Mouse (Mus musculus): ENCODE measurements around the gene Slc44a1. TPM values are rescaled to one million over a fixed set of nuclear protein-coding genes. Genes with fewer than 3 reads are reported as not detected.
A peak's percentile ranks its signal among the peaks of the same experiment; 100 is the strongest.

Slc44a1 gene
- polyA plus RNA-seq, 1 experiment, result 10.2 TPM

DNA sequence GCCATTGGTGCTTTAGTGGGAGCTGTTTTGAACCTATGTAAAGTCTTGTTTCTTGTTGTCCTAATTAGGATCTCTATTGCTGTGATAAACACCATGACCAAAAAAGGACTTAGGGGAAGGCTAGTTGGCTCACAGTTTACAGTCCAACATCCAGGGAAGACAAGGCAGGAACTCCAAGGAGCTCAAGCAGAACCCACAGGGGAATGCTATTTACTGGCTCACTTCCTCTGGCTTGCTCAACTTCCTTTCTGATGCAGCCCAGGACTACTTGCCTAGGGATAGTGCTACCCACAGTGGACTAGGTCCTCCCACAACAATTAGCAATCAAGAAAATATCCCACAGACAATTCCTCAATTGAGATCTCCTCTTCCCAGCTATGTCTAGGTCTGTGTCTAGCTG is 147.5 kb downstream of the Slc44a1 start:
- H3K27ac ChIP-seq (ENCODE audit: control insufficient read depth, insufficient read depth, low read depth, low read length, poor library complexity), result no peak overlapping the region
- TF ChIP-seq POLR2A (IDR thresholded peaks at IDR 0.05; ENCODE audit: borderline replicate concordance, control insufficient read depth, low read depth, low read length) (no peak), CTCF (IDR thresholded peaks at IDR 0.05; ENCODE audit: control insufficient read depth, insufficient read depth, low read length) (no peak)
- no peak overlapping the region for H3K4me3 ChIP-seq (replicated peaks; ENCODE audit: control insufficient read depth, low read depth, low read length)
- H3K4me1 ChIP-seq (ENCODE audit: control insufficient read depth, insufficient read depth, low read length), result no peaks in the 10 kb centered on the region

DNA sequence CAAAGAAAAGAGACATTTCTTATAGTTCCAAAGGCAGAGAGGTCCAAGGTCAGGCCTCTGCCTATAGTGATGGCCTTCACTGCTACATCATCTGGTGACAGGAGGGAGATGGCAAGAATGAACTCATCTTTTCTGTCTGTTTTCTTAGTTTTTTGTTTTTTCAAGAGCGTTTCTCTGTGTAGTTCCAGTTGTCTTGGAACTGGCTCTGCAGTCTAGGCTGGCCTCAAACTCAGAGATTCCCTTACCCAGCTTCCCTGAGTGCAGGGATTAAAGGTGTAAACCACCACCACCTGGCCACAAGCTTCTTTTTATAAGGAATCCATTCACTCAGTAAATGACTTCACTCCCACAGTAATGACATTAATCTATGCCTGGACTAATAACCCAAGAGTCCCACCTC is 148.7 kb downstream of the Slc44a1 start:
- Histone ChIP-seq H3K4me1 (ENCODE audit: control insufficient read depth, insufficient read depth, low read length) (peaks cover 1% of the 10 kb centered on the region), H3K27ac (ENCODE audit: control insufficient read depth, insufficient read depth, low read depth, low read length, poor library complexity) (no peak overlapping the region), H3K4me3 (replicated peaks; ENCODE audit: control insufficient read depth, low read depth, low read length) (no peak overlapping the region)
- no peak for TF ChIP-seq CTCF (IDR thresholded peaks at IDR 0.05; ENCODE audit: control insufficient read depth, insufficient read depth, low read length)
- TF ChIP-seq POLR2A (IDR thresholded peaks at IDR 0.05; ENCODE audit: borderline replicate concordance, control insufficient read depth, low read depth, low read length), result no peak
- 78% methylated on average over 1 of the region's 1 CpGs for WGBS

DNA sequence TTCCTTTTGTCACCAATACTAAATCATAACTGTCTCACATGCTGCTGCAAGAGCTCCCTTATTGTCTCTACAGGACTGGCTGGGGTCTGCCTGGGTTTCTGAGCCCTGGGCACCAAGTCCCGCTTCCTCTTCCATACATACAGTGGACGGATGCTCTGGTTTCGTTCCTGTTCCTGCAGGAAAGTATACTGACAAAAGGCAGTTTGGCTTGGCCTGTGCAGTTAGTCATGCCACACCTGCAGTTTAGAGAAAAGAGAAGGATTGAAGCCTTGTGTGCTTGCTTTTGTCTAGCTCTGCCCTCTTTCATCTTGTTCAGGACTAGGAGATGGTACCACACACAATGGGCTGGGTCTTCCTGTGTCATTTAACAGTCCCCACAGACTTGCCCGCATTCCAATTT is 149.3 kb downstream of the Slc44a1 start:
- Histone ChIP-seq H3K4me1 (ENCODE audit: control insufficient read depth, insufficient read depth, low read length) (peaks cover 1% of the 10 kb centered on the region), H3K4me3 (replicated peaks; ENCODE audit: control insufficient read depth, low read depth, low read length) (no peak overlapping the region), H3K27ac (ENCODE audit: control insufficient read depth, insufficient read depth, low read depth, low read length, poor library complexity) (no peak overlapping the region)
- 70% methylated on average over 4 of the region's 4 CpGs for WGBS
- TF ChIP-seq CTCF (IDR thresholded peaks at IDR 0.05; ENCODE audit: control insufficient read depth, insufficient read depth, low read length) (no peak), POLR2A (IDR thresholded peaks at IDR 0.05; ENCODE audit: borderline replicate concordance, control insufficient read depth, low read depth, low read length) (no peak)

DNA sequence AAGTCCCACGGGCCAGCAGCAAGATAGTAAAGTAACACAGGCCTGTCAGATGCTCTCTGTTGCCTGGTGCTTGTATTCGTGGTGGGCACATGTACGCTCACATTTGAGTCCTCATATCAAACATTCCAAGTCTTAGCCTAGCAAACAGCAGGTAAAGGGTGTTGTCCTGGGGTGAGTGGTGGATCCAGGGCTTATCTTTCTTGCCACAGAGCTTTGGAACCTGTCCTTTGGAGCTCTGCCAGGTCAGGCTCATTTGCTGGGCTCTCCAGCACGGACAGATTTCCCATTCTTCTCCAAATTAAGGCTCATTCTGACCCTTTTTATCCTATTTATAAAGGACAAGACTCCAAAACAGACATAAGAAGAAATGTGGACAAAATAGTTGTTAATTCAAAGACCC is 149.9 kb downstream of the Slc44a1 start:
- Histone ChIP-seq H3K27ac (ENCODE audit: control insufficient read depth, insufficient read depth, low read depth, low read length, poor library complexity) (no peak overlapping the region), H3K4me3 (replicated peaks; ENCODE audit: control insufficient read depth, low read depth, low read length) (no peak overlapping the region), H3K4me1 (ENCODE audit: control insufficient read depth, insufficient read depth, low read length) (peaks cover 1% of the 10 kb centered on the region)
- 72% methylated on average over 4 of the region's 4 CpGs for WGBS
- TF ChIP-seq POLR2A (IDR thresholded peaks at IDR 0.05; ENCODE audit: borderline replicate concordance, control insufficient read depth, low read depth, low read length) (no peak), CTCF (IDR thresholded peaks at IDR 0.05; ENCODE audit: control insufficient read depth, insufficient read depth, low read length) (no peak)

DNA sequence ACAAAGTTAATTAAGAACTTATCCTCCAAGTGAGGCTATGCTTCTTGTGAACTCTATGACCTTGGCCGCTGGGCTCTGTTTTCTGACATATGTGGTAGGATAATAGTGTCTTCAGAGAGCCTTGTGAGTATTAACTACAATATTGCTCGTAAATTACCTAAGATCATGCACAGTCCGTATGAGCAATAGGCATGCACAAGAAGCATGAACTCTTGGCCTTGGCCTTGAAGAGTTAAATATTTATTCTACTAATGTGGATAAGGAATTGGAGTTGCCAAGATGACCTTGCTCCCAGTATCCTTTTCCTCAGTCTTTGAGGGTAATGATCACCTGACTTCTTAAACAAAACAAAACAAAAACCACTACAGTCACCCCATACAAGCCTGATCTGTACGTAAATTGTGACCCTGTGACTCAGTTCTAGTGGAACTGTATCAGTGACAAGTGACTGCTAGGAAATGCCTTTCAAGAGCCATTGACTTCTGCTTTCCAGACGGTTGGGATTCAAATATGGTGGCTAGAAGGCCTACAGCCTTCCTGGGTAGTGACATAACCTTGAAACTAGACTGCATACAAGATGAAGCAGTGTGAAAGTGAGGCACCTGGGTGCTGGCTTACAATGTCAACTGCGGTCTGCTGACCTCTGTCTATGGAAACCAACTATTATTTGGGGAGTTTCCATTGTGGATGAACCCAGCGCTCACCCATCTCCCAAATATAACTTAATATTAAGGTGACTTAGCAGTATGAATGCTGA is 150.7 kb downstream of the Slc44a1 start:
- H3K4me1 ChIP-seq (ENCODE audit: control insufficient read depth, insufficient read depth, low read length), result peaks cover 1% of the 10 kb centered on the region
- no peak overlapping the region for H3K27ac ChIP-seq (ENCODE audit: control insufficient read depth, insufficient read depth, low read depth, low read length, poor library complexity)
- 76% methylated on average over 7 of the region's 7 CpGs for WGBS
- TF ChIP-seq POLR2A (IDR thresholded peaks at IDR 0.05; ENCODE audit: borderline replicate concordance, control insufficient read depth, low read depth, low read length), result no peak
- no peak for TF ChIP-seq CTCF (IDR thresholded peaks at IDR 0.05; ENCODE audit: control insufficient read depth, insufficient read depth, low read length)
- H3K4me3 ChIP-seq (replicated peaks; ENCODE audit: control insufficient read depth, low read depth, low read length), result no peak overlapping the region

DNA sequence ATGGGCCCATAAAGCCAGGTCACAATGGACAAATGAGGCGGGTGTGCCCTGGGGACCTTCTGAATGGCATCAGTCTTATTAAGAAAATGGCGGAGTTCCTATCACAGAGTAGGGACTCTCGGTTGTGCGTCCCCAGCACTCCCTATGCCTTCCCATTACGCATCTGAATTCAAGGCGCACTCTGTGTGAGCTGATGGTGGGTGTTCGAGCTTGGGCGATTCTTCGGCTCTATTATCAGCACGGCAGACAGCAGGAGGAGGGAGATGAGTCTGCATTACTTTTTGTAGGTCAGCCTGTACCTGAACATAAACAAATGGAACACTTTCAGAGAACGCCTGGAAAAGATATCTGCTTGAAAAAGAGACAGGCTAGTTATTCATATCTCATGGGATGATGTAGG is 151.3 kb downstream of the Slc44a1 start:
- no peak overlapping the region for H3K4me3 ChIP-seq (replicated peaks; ENCODE audit: control insufficient read depth, low read depth, low read length)
- peaks cover 1% of the 10 kb centered on the region for H3K4me1 ChIP-seq (ENCODE audit: control insufficient read depth, insufficient read depth, low read length)
- TF ChIP-seq POLR2A (IDR thresholded peaks at IDR 0.05; ENCODE audit: borderline replicate concordance, control insufficient read depth, low read depth, low read length) (no peak), CTCF (IDR thresholded peaks at IDR 0.05; ENCODE audit: control insufficient read depth, insufficient read depth, low read length) (no peak)
- 92% methylated on average over 11 of the region's 11 CpGs for WGBS
- H3K27ac ChIP-seq (ENCODE audit: control insufficient read depth, insufficient read depth, low read depth, low read length, poor library complexity), result no peak overlapping the region

DNA sequence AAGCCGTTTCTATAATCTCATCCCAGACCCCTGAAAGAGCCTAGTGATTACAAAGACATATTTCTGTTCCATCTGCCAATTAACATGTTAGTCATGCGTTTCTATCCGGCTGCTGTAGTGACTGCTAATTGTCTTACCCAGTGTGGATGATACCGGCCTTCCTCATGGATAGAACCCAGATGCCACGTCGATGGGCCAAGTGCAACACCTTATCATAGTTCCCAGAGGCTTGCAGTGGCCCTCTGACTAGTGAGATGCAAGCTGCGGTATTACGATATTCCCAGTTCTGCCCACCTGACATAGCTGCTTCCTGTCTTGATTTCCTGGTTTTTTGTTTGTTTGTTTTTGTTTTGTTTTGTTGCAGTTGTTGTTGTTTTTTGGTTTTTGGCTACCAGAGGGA is 151.7 kb downstream of the Slc44a1 start:
- peaks cover 1% of the 10 kb centered on the region for H3K4me1 ChIP-seq (ENCODE audit: control insufficient read depth, insufficient read depth, low read length)
- TF ChIP-seq CTCF (IDR thresholded peaks at IDR 0.05; ENCODE audit: control insufficient read depth, insufficient read depth, low read length) (no peak), POLR2A (IDR thresholded peaks at IDR 0.05; ENCODE audit: borderline replicate concordance, control insufficient read depth, low read depth, low read length) (no peak)
- WGBS, result 84% methylated on average over 8 of the region's 8 CpGs
- H3K27ac ChIP-seq (ENCODE audit: control insufficient read depth, insufficient read depth, low read depth, low read length, poor library complexity), result no peak overlapping the region
- H3K4me3 ChIP-seq (replicated peaks; ENCODE audit: control insufficient read depth, low read depth, low read length), result no peak overlapping the region

DNA sequence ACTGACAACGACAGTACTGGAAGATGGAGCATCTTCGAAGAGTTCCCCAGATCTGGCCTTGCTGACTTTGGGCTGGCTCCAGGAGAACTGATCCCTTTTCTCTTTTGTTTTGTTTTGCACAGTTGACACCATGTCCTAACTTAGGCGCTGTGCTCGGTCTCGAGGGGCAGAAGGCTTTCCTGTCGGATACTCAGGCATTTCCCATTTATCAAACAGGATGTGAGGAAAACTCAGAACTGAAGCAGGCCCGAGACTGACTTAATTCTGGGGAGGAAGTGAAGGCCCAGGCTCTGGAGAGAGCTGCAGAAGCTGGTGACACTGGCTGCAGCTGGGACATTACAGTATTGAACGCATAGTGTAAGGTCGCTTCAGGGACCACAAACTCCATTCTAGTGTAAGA is 152.2 kb downstream of the Slc44a1 start:
- H3K4me1 ChIP-seq (ENCODE audit: control insufficient read depth, insufficient read depth, low read length), result peaks cover 1% of the 10 kb centered on the region
- 56% methylated on average over 9 of the region's 9 CpGs for WGBS
- no peak overlapping the region for H3K4me3 ChIP-seq (replicated peaks; ENCODE audit: control insufficient read depth, low read depth, low read length)
- H3K27ac ChIP-seq (ENCODE audit: control insufficient read depth, insufficient read depth, low read depth, low read length, poor library complexity), result no peak overlapping the region
- TF ChIP-seq POLR2A (IDR thresholded peaks at IDR 0.05; ENCODE audit: borderline replicate concordance, control insufficient read depth, low read depth, low read length) (no peak), CTCF (IDR thresholded peaks at IDR 0.05; ENCODE audit: control insufficient read depth, insufficient read depth, low read length) (no peak)

DNA sequence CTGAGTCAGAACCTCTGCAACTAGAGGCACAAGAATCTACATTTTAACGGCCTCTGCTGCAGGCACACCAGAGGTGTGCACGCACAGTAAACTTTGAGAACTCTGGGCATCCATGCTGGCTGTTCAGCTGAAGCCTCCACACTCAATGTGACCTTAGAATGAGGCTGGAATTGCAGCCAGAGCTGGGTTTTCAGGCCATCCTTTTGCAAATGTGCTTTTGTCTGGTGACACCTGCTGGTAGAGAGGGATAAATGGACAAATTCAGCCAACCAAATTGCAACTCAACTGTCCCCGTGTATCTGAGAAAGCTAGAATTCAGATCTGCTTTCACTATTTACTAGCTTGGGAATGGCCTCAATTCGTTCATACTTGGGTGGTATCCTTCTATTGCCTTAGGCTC is 154.0 kb downstream of the Slc44a1 start:
- 13% methylated on average over 4 of the region's 4 CpGs for WGBS
- H3K27ac ChIP-seq (ENCODE audit: control insufficient read depth, insufficient read depth, low read depth, low read length, poor library complexity), result no peak overlapping the region
- H3K4me3 ChIP-seq (replicated peaks; ENCODE audit: control insufficient read depth, low read depth, low read length), result no peak overlapping the region
- peak; percentile 40 for TF ChIP-seq CTCF (IDR thresholded peaks at IDR 0.05; ENCODE audit: control insufficient read depth, insufficient read depth, low read length)
- no peak for TF ChIP-seq POLR2A (IDR thresholded peaks at IDR 0.05; ENCODE audit: borderline replicate concordance, control insufficient read depth, low read depth, low read length)
- H3K4me1 ChIP-seq (ENCODE audit: control insufficient read depth, insufficient read depth, low read length), result peaks cover 1% of the 10 kb centered on the region

Data from bone marrow, adult 2 months (tissue).